Mouse (Mus musculus) mouse embryonic stem cell (cell line): ENCODE measurements around the gene Utp15.

Source experiments
- in situ Hi-C, 2 experiments: fragments of 300-500 bp; cut with MboI; formaldehyde crosslinking; loops; 1 replicate in 1 of 2; 3 replicates in 1 of 2; pipeline ENCODE4 v1.14.3; 2019 to 2020; ENCODE audit warnings: low sequenced_read_pairs in 2 of 2, low pct_unique_long_range_greater_than_20kb in 1 of 2, mixed read lengths in 1 of 2; ENCODE audit not compliant: unreplicated experiment in 1 of 2

The Utp15 gene

DNA sequence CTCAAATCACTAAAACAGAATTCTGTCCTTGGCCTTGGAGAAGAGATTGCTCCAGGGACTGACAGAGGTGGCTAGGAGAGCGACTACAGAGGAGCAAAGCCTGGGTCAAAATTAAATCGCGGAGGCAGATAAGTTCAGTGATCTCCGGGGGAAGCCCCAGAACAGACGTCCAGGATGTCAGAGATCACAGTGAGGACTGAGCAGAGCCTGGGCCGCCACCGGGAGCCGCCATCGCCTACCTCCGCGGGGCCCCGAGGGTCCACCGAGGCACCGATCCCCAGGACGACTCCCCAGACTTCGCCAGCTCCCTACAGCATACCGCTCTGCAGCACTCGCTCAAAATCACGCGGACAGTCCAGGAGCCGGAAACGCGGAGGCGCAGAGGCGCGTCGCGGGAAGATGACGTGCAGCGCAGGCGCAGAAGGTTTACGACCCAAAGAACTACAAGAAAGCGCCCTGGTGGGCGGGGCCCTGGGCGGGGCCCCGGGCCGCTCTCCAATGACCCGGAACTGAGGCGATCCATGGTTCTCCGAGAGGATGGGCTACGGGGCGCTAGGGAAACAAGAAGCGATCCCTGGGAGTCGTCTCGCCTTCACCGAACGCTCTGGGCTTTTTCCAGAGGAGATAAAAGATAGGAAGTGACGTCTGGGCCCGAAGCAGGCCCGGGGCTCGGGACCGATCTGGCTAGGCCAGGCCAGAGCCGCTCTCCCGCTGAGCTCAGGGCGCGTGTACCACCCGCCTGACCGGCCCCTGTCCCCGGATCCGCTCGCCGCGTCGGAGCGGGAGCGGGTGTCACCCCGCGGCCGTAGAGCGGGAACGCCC lies at the start of gene Utp15, which contains the start of gene Ankra2:
Utp15 (minus strand) TSS at position 406 of the 822 bp plus-strand sequence.
Ankra2 (plus strand) TSS at position 439 of the 822 bp plus-strand sequence.
- in situ Hi-C loops = no loop called here

DNA sequence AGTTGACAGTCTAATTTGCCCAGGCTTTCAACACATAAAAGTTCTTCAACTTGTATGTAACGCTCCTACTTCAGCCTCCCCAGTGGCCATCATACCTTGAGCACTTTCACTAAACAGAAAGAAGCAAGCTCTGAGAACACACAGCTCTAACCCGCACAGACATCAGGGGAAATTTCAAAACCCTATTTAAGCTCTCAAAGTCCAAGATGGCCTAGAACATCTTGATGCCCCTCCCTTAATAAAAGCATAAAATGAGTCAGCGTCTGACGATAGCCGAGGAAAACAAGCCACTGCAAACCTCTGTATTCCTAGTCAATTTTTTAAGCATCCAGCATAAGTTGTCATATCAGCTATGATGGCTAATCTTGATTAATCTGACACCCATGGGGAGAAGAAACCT lies 48.8 kb upstream of the Utp15 start:
- in situ Hi-C loops = no loop called here

DNA sequence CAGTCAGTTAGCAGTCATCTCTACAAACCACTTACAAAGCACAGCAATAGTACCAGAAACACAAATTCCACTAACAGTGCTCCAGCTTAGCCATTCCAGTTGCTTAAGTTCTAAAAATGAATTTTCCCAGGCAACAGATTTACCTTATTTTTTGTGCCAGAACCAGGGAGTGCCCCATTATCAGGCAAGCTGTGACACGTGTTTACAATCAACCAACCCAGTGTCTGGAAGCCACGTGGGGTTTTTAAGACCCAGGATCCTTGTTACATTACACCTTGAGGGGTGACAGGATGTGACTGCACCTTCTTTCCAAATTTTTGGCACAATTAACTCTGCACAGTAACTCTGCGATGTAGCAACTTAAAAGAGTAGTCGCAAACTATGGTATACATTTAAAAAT lies 45.9 kb upstream of the Utp15 start:
- in situ Hi-C loops = no loop called here

DNA sequence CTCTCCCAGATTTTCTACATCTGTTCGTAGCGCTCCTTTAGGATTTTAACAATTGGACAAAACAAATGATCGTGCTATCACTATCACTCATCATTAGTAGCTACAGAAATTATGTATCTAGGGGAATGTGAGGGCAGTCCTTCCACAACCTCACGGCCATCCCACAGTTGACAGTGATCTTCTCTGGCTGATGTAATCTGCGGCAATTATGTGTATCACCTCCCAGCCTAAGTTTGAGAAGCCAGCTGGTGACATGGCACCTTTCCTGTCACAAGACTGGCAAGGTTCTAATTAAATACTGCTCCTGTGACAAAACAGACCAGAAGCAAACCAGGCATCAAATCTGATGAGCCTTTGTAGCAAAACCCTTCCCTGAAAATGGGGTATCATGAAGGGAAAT lies 45.2 kb upstream of the Utp15 start:
- in situ Hi-C loops = no loop called here

DNA sequence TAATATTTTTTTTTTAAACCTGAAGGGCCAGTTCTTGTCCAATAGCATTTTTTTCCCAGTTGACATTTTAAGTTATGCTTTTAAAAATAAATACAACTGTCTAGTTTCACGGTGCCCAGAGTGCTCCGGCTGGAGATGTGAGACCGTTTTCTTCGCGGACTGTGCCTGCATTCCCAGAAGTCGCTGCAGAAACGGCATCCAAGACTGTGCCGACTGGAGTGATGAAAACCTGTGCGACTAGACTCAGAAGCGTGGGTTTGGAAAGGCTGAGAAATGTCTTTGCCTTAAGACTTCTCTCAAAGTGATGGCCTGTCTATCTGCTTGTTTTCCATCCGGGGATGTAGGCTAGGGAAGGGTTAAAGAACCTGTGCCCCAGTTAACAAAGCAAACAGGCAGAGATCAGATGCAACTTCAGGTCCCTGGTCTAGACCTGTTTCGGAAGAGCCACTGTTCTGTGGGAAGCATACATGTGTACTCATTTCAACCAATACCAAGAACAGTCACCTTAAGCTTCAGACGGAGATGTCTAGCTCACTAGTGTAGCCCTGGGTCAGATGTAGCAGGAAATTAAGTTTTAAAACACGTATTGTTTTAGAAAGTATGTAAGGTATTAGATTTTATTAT lies 44.1 kb upstream of the Utp15 start:
- in situ Hi-C loops = no loop called here

DNA sequence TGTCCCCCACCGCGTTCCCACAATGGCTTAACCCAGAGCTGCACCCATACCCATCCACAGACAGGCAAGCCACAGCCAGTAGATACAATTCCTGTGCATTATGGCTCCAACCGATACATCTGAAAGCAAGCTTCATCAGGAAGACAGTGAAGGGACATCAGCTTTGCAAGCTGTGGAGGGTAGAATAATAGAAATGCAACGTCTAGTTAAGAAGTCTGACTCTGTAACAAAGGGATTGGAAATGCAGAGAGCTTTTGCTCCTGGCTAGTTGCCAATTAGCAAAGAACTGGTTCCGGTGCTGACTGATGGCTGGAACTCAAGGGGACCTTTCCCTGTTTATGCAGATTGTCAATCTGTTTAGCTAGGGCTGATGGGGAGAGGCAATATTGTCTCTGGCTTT lies 43.6 kb upstream of the Utp15 start:
- in situ Hi-C loops = no loop called here

DNA sequence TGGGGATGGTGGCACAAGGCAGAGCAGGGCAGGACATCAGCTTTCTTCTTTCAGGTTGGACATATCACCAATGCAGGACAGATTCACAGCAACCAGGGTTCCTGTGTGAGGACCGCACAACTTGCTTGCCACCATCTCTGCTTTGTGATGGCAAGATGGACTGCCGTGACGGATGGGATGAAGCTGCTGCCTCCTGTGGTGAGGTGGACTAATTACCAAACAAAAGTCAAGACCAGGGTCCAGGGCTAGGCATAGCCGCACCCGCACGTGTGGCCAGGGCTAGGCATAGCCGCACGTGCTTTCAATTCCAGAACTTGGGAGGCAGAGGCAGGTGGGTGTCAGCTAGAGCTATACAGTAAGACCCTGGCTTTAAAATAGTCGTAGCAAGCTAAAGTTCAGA lies 42.4 kb upstream of the Utp15 start:
- in situ Hi-C loops = no loop called here

DNA sequence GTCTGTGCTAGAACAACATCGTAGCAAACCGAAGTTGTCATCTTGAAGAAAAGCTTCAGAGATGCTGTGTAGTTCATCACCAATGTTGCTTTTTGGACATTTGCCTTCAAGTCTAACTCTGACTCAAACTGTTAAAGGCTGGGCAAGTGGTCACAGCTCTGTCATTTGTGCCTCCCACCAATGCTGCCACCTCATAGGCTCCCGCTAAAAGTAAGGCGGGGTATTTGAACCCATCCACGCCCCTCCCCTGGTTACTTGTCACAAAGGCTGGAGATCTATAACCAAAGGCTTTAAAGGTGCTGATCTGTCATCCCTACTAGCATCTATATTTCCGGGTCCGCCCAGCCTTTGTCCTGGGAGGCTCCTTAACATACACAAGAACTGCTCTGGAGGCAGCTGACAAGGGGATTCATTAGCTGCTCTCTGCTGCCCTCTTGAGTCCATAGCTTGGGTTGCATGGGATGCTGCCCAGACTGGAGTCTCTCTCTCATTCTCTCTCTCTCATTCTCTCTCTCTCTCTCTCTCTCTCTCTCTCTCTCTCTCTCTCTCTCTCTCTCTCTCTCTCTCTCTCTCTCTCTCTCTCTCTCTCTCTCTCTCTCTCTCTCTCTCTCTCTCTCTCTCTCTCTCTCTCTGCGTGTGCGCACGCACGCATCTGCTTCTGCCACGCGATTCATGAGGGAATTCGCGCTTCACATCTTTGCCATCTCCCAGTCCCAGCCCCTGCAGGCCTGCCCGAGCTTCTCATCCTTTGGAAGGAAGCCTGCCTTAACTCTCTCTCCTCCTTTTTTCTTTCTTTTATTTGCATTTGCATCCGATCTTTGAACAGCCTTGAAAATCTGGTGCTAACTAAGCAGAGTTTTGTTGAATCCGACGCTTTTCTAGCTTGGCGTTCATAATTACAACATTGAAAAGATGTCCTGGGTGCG lies 36.3 kb upstream of the Utp15 start:
- in situ Hi-C loops = no loop called here

DNA sequence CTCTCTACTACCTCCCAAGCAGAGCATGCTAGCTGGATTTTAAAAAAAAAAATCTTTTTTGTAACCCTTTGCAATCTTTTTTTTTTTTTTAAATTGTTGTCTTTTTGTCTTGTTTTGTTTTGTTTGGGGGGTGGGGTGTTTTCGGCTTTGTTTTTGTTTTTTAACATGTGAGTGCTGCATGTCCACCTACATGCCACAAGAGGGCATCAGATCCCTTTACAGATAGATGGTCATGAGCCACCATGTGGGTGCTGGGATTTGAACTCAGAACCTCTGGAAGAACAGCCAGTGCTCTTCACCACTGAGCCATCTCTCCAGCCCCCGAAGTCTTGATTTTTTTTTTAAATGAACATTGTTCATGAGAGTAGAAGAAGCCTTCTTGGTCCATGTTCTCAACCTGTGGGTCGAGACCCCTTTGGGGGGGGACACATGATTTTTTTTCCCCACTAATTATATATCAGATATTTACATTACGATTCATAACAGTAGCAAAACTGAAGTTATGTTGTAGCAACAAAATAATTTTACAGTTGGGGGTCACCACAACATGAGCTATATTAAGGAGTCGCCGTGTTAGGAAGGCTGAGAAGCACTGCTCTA lies 35.1 kb upstream of the Utp15 start:
- in situ Hi-C loops = no loop called here

DNA sequence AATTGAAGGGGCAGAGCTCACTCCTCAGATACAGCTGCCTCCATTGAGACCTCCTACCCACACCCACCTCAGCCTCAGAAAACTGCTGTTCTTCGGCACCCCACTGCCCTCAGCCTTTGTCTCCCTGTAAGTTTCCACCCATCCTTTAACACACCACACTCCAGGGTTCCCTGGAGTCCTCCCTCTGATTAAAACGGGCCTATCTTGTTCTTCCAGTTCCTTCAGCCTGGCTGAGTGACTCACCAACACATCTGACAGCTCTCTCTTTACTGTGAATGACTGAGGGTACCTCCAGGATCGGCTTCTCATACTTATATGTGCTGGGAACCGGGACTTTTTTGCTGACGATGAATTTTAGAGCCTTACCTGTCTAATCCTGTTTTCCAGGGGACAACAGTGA lies 33.2 kb upstream of the Utp15 start:
- in situ Hi-C loops = no loop called here

DNA sequence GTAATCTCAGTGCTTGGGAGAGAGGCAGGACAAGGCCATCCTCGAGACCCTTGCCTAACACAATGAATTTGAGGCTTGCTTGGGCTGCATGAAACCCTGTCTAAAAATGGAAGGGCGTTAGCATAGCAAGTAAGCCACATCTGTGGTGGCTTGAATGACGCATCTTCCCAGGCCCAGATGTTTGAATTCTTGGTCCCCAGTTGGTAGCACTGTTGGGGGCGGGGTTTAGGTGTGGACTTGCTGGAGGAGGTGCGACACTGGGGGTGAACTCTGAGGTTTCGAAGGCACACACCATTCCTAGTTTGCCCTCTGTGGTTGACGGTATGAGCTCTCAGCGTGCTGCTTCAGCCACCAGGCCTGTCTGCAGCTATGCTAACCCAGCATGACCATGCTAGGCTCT lies 28.9 kb upstream of the Utp15 start:
- in situ Hi-C loops = no loop called here

DNA sequence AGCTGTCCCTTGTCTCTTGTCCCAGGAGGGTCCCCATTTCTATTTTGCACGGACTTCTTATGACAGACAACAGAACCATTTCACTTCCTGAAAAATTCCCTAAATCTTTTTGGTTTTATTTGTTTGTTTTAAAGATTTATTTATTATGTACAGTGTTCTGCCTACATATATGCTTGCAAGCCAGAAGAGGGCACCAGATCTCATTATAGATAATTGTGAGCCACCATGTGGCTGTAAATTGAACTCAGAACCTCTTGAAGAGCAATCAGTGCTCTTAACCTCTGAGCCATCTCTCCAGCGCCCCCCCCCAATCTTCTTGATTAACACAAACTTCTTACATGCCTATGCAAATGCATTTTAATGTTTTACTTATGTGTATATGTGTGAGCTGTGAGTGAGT lies 27.9 kb upstream of the Utp15 start:
- in situ Hi-C loops = no loop called here

DNA sequence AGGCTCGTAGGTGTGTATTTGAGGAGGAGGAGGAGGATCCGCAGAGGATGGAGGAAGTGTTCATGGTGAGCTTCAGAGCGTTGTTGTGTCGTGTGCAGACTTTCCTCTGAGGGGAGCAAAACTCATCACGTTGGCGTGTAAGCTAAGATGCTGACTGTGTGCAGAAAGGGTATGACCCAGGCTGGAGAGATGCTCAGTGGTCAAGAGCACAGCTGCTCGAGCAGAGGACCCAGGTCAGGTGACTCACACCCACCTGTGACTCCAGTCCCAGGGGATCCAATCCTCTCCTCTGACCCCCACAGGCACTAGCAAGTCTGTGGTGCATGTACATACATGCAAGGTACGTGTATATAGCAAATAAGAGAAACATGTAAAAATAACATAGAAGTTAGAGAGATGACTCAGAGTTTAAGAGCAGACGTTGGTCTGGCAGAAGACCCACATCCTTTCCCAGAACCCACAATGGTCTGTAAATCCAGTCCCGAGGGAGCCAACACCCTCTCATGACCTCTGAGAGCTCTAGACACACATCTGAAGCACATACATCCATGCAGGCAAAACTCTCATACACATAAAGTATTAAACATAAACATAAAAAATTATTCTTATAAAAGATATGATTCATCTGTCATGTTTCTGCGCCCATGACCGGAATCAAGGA lies 18.3 kb upstream of the Utp15 start:
- in situ Hi-C loops = no loop called here

DNA sequence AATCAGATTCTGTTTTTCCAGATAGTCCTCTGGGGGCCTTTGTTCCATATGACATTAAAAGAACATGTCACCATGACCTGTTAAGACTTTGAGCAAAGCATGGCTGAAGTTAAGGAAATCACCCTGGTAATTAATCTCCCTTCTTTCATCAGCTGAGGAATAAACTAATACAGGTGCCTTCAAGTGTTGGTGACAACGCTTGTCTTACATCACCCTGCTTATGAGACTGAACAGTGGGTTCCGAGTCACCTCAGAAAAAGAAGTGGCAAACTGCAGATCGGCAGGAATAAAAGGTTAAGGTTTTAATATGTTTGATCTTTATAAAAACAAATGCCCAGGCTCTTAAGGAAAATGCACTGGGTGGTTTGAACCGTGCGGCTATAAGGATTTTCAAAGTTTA lies 16.8 kb upstream of the Utp15 start, which contains the start of gene Gm21976:
Gm21976 (plus strand) TSS at position 202 of the 400 bp plus-strand sequence.
- in situ Hi-C loops = no loop called here

DNA sequence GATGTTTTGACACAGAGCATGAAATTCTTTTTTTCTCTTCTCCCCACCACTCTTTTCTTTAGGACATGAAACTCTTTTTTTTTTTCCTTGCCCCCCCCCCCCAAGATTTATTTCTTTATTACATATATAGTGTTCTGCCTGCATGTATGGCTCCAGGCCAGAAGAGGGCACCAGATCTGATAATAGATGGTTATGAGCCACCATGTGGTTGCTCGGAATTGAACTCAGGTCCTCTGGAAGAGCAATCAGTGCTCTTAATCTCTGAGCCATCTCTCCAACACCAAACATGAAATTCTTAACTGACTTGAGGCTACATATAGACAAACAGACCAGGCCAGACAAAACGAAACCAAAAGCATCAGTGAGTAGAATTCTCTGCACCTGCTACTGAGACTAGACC lies 14.7 kb upstream of the Utp15 start:
- in situ Hi-C loops = no loop called here

DNA sequence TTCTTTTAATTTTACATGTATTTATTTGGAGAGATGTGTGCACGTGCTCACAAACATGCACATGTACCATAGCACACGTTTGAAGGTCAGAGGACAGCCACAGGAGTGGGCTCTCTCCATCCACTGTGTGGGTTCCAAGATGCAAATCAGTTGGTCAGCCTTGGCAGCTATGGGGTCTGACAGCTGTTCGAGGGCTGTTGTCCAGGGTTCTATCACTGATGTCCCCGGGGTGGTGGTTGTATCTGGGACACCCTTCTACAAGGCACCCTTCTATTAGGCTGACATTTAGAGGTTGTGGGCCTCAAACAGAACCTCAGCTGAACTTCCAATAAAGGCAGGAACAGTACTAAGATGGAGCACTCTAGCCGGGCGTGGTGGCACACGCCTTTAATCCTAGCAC lies 13.4 kb upstream of the Utp15 start:
- in situ Hi-C loops = no loop called here

DNA sequence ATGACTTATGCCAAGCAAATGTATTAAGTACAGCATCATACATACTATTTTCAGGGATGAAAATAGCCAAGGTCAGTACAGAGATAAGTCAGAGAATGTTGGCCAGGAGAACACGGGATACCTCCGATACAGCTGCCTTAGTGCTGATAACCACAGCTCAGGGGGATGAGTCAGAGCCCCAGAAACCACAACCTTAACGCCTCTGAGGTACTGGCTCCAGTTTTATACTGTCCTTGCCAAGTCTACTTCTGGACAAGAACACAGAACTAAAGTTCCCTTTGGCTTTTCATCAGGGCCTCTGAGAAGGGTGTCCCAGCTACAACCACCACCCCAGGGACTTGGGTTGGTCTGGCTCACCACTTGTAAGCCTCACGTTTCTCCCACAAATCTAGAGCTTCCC lies 12.8 kb upstream of the Utp15 start:
- in situ Hi-C loops = no loop called here

DNA sequence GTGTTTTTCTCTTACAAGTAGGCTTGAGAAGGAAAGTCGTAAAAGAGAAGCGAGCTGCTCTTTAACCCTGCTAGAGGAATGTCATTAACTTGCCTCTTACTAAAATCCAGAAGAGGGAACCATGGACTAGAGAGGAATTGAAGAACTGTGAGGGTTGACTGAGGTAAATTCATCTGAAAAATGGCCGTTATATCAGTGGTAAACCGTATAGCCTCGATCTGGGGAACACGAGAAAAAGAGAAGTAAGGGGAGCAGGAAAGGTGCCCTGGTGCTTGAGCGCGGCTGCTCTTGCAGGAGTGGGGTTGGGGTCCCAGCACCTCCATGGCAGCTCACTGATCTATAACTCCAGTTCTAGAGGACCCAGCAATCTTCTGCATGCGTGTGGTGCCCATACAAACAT lies 11.2 kb upstream of the Utp15 start:
- in situ Hi-C loops = no loop called here
